Mouse (Mus musculus): ENCODE results near the gene Il2. TPM values are rescaled to one million over a fixed set of nuclear protein-coding genes. Genes with fewer than 3 reads are reported as not detected.

Gene Il2
- total RNA-seq, 1 experiment from 2014 or later, result 1.0 TPM

DNA sequence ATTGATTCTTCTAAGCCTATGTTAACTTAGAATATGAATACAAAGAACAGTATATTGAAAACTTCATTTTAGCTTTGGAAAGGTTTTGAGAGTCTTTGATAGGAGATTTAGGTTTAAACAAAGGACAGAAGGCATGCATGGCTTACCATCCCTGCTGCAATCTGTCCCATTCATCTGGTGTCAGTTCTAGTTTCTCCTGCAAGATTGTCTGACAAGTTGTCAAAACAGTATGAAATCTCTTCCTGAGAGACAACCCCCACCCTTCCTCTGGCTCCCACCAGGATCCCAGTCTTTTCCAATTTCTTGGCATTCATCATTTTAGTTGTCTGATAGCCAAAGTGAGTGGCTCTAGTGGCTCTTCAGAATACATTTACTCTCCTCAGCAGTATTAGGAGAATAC, 35.0 kb downstream of the Il2 start:
- ATAC-seq (replicated peaks; ENCODE audit: insufficient number of reproducible peaks, low FRiP score, low TSS enrichment, poor library complexity, severe bottlenecking), result no peak

DNA sequence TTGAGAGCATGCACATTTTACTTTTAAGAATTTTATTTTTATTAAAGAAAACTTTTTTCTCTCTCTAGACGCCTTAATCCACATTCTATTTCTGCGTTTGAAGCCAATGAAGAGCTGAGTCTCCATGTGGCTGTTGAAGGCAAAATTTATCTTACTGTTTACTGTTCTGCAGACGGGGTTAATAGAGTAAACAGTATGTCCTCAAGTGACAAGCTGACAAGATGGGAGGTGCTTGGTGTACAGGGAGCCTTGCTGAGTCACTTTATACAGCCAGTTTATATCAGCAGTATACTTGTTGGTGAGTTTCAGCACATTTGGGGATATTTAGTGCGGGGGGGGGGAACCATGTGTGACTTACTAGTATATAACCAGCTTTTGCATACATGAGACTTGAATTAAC, 40.9 kb downstream of the Il2 start:
- ATAC-seq (replicated peaks; ENCODE audit: insufficient number of reproducible peaks, low FRiP score, low TSS enrichment, poor library complexity, severe bottlenecking), result no peak

DNA sequence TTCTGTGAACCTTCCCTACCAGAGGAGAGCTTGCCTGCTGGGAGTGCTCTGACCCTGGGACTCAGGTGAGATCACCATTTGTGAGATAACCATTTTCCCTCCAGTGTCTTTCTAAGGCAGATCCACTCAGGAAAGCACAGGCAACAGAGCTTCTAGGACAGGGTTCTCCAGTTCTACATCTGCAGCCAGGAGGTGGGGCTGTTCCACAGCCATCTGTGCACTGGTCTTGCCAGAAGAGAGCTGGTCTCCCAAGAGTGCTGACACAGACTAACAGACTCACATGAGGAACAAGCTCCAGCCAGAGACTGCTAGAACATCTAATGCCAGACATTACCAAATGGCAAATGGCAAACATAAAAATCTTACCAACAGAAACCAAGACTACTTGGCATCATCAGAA, 52.5 kb downstream of the Il2 start:
- ATAC-seq (replicated peaks; ENCODE audit: insufficient number of reproducible peaks, low FRiP score, low TSS enrichment, poor library complexity, severe bottlenecking), result no peak

Other genes with a start within 250 kb of the Il2 start
- gene Adad1, start 62.4 kb downstream of the Il2 start, total RNA-seq (2017), result 0.11 TPM in 1 of 3 replicates, not detected in the others
- gene Il21, start 106.7 kb upstream of the Il2 start, total RNA-seq (2017), result 0.53 TPM in 1 of 3 replicates, not detected in the others
- gene Bbs12, start 186.6 kb upstream of the Il2 start, total RNA-seq (2017), result 1.4 to 4.5 TPM (median 1.9 TPM) in 3 replicates
- gene Cetn4, start 186.7 kb upstream of the Il2 start, total RNA-seq (2017), result 2.9 TPM in 1 of 3 replicates, not detected in the others
- 0.10 to 0.19 TPM in 2 of 3 replicates, not detected in the other for gene Fgf2, start 222.4 kb upstream of the Il2 start, total RNA-seq (2017)

Data from monocyte, adult 5-6 weeks (primary cell).